Mouse (Mus musculus) thymus, postnatal 25 days (tissue): ENCODE data around the gene Gm21985.

Experiments used
- DNase-seq: peaks from one replicate; pipeline ENCODE4 v3.0.0; 2022

Gene Gm21985

GRCm38 (mm10) chr2:112266242-112266592, at the start of gene Gm21985:
Gene Gm21985, plus strand, starts transcription at chr2:112266314.
- peak; percentile 63 for DNase-seq

GRCm38 (mm10) chr2:112217614-112218013, 48.5 kb upstream of the Gm21985 start:
- no peak for DNase-seq

GRCm38 (mm10) chr2:112220880-112221279, 45.2 kb upstream of the Gm21985 start:
- no peak for DNase-seq

- no peak for DNase-seq
Observed at GRCm38 (mm10) chr2:112222607-112223006, 43.5 kb upstream of the Gm21985 start.

- no peak for DNase-seq
Observed at GRCm38 (mm10) chr2:112224356-112224755, 41.8 kb upstream of the Gm21985 start.

- DNase-seq, result no peak
Observed at GRCm38 (mm10) chr2:112232623-112233022, 33.5 kb upstream of the Gm21985 start.

- DNase-seq, result no peak
Observed at GRCm38 (mm10) chr2:112236620-112237019, 29.5 kb upstream of the Gm21985 start.

GRCm38 (mm10) chr2:112238006-112238405, 28.1 kb upstream of the Gm21985 start:
- DNase-seq, result no peak

- peak; percentile 90 for DNase-seq
Observed at GRCm38 (mm10) chr2:112239212-112239934, 26.7 kb upstream of the Gm21985 start, which contains the start of gene Lpcat4. Gene Lpcat4, plus strand, starts transcription at chr2:112239468.

- peak; percentile 36 for DNase-seq
Observed at GRCm38 (mm10) chr2:112239935-112240721, 26.0 kb upstream of the Gm21985 start.

- DNase-seq, result no peak
Observed at GRCm38 (mm10) chr2:112241787-112242186, 24.3 kb upstream of the Gm21985 start.

GRCm38 (mm10) chr2:112245307-112245706, 20.8 kb upstream of the Gm21985 start:
- DNase-seq, result no peak

- no peak for DNase-seq
Observed at GRCm38 (mm10) chr2:112246193-112246592, 19.9 kb upstream of the Gm21985 start.

GRCm38 (mm10) chr2:112247323-112247722, 18.8 kb upstream of the Gm21985 start:
- no peak for DNase-seq

- no peak for DNase-seq
Observed at GRCm38 (mm10) chr2:112249780-112250453, 16.2 kb upstream of the Gm21985 start.

GRCm38 (mm10) chr2:112254675-112255515, 11.2 kb upstream of the Gm21985 start:
- DNase-seq, result no peak

- no peak for DNase-seq
Observed at GRCm38 (mm10) chr2:112259241-112259962, 6.7 kb upstream of the Gm21985 start, which contains the start of gene Nutm1. Gene Nutm1, minus strand, starts transcription at chr2:112259291.

- peak; percentile 84 for DNase-seq
Observed at GRCm38 (mm10) chr2:112261748-112262653, 4.1 kb upstream of the Gm21985 start, which contains the start of gene Nop10. Gene Nop10, plus strand, starts transcription at chr2:112261926.

- DNase-seq, result no peak
Observed at GRCm38 (mm10) chr2:112262779-112263295, 3.3 kb upstream of the Gm21985 start.

- DNase-seq, result no peak
Observed at GRCm38 (mm10) chr2:112264364-112264763, 1.8 kb upstream of the Gm21985 start.
